Mouse (Mus musculus) left cerebral cortex, postnatal 4 days (tissue): ENCODE data around the gene Vac14. TPM values are rescaled to one million over a fixed set of nuclear protein-coding genes. Genes with fewer than 3 reads are reported as not detected.

Experiments
- DNase-seq: peaks from one replicate; pipeline ENCODE4 v3.0.0-alpha.2; 2022
- intact Hi-C: fragments of 180-260 bp; cut with DNase I; formaldehyde crosslinking; loops from one replicate; pipeline ENCODE4 v1.15.1; 2025
- total RNA-seq, 2 experiments: library from RNA; stranded (reverse); gene quantifications; 2 replicates each; pipeline ENCODE4 v1.2.3; 2021

Vac14 gene
- total RNA-seq, 2 experiments from 2014 or later: 47.3 to 49.0 TPM

DNA sequence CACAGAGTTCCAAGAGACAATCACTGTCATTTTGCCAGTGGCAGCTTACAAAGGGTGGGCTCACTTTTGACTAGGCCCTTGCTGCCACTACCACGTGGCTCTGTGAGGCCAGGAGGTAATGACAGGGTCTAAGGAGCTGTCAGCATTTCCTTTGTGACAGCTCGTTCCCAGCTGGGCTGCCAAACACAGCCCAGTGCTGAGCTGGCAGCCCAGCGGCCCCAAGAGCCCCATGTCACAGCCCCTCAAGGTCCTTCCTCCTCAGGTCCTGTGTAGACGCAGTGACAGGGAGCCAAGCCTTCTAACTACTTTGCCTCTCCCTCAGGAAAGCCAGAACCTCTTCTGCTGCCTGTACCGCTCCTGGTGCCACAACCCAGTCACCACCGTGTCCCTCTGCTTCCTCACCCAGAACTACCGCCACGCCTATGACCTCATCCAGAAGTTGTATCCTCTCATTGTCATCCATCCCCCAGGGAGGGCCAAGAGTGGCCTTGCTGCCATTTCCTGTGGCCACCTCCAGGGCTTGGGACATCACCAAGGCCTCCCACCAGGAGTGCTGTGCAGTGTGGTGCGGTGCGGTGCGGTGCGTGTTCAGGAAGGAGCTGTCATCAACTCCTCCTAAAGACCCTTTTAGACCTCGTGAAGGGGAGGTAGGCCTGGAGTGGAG, 93.0 kb downstream of the Vac14 start:
- DNase-seq: no peak

DNA sequence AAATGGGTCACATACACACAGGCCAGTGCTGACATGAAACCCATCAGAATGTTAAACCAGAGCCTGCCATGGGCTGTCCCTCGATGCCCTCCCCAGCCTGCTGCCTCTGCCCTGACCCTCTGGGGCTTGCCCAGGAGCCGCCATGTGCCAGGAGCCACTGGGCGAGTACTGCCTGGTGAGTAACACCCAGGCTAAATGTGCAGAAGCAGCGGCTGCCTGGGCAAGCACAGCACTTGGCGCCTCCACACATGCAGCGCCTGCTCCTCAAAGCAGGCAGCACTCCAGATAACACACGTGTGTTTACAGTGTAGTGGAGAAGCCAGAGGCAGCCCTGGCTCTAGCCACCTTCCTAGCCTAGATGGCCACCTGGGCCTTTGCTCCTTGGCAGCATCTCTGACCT, 94.7 kb downstream of the Vac14 start:
- intact Hi-C loops: no loop called here
- no peak for DNase-seq

More for the DNA sequence above, 93.0 kb downstream of the Vac14 start:
- intact Hi-C loops: no loop called here

DNA sequence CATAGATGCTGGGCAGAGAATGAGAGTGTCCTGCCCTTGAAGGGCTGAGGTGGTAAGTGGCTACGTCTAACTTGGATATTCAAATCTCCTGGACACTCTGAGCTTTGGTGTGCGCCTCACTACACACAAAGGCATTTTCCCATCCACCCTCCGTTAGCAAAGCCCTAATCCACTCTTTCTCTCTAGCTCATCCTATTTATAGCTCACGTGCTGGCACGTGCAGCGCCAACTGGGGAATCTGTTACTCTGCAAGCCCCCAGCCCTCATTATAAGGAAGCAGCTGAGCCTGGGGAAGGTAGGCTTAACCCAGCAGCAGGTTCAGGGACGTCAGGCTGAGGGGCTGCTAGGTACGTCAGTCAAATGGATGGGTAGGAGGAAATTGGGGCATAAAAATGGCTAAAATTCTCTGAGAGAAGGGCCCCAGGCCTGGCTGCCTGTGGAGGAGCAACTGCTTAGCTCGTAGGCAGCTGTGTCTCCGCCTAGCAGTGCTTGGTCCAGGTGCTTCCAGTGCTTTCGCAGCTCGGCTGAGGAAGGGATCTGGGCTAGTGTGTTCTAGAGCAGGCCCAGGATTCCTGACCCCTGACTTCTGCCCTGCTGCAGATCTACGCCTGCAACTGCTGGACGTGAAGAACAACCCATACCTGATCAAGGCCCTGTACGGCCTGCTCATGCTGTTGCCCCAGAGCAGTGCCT, 96.6 kb downstream of the Vac14 start:
- no peak for DNase-seq
- intact Hi-C loops: no loop called here

DNA sequence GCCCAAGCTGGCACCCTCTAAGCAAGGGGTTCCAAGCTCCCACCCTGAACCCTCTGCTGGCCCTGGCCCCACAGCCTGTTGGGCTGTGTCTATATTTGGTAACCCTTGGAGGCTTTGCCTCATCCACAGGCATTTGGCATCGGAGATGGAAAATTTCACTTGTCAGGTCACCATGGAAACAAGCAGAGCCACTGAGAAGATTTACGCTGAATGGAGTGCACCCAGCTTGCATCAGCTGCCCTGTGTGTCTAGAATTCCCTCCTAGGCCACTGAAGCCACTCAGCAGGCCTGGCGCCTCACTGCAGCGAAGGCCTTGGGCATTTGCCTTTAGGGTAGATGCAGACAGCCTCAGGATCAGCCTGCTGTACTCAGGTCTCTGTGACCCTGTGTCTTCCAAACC, 97.7 kb downstream of the Vac14 start:
- intact Hi-C loops: no loop called here
- peak; percentile 53 for DNase-seq

DNA sequence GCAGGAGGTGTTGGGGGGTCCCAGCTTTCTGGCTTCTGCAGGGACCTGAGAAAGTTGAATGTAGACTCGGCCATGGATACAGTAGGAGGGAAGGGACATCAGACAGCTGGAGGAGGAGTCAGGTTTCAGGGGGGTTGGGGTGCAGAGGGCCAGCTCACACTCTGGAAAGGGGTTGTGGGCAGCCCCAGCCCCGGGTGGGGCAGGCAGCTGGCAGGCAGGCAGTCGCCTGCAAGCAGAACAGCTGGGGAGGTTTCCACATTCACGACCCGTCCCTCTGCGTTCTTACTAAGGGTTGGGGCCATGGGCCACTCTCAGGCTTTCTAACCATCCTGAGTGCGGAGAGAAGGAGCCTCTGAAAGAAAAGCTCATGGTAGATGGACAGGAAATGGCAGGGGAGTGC, 98.7 kb downstream of the Vac14 start:
- intact Hi-C loops: no loop called here
- no peak for DNase-seq

DNA sequence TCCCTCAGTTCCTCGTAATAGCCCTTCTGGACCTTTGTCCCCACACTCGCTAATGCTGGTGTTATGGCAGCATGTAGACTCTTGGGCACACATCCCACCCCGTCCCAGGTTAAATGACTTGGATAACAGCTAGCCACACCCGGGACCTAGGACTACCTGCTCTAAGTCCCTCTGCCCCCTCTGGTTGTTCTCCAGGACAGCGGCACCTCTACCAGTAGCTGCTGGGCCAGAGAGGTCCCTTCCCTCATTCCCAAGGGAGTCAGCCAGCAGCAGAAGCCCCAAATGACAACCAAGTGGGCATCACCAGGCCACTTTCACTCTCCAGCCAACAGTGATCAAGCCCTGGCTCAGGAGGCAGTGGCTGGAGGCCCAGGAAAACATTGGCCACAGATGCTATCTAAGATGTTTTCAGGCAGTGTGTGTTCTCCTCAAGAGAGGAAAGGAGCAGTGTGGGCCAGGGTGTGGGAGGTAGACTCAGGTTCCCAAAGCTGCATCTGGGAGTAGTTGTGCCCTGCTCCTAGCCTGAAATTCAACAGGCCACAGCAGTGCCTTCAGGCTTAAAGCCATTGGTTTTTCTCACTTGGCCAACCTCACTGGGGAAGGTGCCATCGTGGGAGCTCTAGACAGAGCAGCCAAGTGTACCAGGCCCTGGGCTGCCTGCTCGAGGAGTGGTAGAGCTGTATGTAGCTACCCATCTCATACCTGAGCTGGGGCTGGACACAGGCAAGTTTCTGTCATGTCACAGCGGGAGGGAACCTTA, 100.0 kb downstream of the Vac14 start:
- intact Hi-C loops: no loop called here
- DNase-seq: no peak

DNA sequence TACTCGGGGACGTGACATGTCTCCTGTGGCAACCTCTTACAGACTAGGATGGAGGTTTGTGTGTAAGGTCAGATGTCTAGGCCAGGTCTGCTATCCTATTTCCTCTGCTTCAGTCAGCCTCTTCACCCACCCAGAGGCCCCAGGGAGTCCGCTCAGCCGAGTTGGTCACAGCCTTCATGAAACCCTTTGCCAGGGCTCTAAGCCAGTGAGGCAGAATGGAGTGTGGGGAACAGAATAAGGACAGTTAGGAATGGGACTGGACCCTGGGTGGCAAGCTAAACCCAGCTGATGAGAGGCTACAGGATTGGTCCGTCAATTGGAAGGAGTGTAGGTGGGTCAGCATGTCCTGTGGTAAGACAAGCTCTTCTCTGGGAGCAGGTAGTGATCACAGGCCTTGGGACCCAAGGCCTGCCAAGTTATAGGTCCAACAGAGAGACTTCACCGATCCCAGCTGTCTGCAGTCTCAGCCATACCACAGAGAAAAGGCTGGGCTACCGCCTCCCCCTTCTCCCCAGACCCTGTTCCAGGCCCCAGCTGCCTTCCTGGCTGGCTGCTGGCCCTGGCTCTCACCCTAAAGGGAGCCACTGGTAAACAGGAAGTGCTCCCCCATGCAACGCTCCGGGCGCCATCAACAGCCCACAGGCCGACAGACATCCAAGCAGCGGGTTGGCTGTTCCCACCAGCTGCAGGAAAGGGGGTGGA, 100.7 kb downstream of the Vac14 start:
- DNase-seq: peak; percentile 88
- intact Hi-C loops: no loop called here

DNA sequence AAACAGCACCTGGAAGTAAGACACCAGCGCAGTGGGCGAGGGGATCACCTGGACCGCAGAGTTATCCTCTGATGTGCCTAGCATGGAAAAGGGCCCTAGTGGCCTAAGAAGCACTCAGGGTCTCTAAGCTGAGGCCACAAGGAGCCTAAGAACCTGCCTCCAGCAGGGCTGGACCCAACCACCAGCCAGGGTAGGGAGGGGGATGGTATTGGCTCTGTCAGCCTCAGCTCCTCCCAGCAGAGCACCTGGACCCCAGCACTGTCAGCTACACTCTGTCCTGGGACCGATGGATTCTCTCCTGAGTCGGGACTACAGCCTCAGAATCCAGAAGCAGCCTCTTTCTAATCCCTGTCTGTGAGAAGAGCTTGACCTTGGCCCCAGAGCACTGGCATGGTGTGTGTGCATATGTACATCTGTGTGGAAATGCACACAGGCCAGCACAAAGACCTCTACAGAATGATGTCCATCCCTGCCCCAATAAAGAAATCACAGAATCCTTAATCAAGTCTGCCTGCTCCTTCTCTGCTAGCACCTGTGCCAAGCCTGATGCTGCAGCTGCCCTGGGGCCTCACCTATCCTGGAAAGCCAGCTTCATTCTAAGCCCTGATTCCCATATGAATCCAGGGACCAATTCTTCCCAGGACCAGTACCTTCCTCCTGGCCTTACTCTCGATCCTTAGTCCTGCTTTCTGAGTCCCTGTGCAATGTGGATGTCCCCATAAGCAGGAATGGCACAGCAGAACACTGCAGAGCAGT, 101.7 kb downstream of the Vac14 start:
- intact Hi-C loops: loop anchor here (5.0 kb wide), 1 partner anchor 58 kb away; no protein-coding TSS in a partner anchor

DNA sequence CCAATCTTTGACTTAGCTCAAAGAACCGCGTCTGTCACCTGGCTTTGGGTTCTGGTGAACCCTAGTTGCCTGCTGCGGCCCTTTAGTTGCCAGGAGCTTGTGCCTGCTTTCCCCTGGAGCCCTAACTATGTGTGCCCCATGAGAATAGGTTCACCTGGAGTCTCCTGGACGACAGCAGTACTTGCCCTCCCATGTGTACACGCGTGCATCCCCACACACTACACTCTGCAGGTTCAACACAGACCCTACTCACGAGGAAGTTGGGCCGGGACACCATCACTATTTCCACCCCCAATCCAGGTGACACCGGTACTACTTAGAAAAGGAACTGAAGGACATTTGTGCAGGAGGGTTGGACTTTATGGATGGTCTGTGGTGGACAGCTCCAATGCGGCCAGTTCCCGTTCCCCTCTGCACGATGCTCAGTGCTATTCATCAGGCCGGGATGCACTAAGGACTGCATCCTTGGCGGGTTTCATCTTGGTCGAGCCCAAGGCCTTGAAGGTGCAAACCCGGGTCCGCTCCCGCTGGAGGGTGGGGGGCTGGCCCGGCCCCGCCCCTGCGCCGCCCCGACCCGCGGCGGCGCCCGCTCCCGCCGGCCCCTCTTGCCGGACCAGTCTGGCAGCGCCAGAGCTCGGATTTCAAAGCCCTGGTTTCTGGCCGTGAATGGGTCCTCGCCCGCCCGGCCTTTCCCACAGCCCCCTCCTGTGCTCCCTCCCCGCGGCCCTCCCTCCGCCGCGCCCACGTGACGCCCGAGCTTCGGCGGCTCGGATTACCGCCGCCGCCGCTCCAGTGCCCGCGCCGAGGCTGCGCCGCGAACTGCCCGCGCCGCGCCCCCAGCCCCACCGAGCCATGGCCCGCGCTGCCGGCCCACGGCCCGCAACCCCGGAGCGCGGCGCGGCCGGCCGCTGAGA, 102.6 kb downstream of the Vac14 start, which contains the start of gene Mtss1l:
Gene Mtss1l, plus strand, starts transcription at position 792 of the 914 bp plus-strand sequence.
- intact Hi-C loops: loop anchor here (5.0 kb wide), 1 partner anchor 59 kb away; no protein-coding TSS in a partner anchor

More for the DNA sequence above, 101.7 kb downstream of the Vac14 start:
- no peak for DNase-seq

DNA sequence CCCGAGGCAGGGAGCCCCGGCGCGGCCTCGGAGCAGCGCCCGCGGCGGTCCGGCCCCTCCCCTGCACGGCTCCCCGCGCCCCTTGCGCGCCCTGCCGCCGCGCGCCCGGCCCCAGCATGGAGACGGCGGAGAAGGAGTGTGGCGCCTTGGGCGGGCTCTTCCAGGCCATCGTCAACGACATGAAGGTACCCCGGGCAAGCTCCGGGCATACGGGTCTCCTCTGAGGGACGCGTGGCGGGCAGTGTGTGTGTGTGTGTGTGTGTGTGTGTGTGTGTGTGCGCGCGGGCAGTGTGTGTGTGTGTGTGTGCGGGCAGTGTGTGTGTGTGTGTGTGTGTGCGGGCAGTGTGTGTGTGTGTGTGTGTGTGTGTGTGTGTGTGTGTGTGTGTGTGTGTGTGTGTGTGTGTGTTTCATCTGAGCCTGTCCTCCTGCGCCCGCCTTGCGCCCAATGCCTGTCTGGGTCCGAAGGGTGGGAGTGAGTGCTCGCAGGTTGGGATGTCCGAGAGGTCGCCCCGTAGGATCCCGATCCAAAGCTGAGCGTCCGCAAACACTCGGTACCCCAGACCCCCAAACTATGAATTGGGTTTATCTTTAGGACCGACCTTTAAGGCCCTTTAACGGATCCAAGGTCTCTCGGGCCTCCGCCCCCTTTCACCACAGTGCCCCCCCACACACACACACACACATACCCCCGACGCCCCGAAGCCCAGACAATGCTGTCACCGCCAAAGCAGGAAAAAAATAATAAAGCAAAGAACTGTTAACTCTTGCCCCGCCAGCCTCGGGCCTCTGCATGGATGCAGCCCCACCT, 103.4 kb downstream of the Vac14 start:
- peak; percentile 49 for DNase-seq
- intact Hi-C loops: loop anchor here (5.0 kb wide), 1 partner anchor 60 kb away; no protein-coding TSS in a partner anchor

More for the DNA sequence above, 102.6 kb downstream of the Vac14 start, which contains the start of gene Mtss1l:
- DNase-seq: peak; percentile 88

DNA sequence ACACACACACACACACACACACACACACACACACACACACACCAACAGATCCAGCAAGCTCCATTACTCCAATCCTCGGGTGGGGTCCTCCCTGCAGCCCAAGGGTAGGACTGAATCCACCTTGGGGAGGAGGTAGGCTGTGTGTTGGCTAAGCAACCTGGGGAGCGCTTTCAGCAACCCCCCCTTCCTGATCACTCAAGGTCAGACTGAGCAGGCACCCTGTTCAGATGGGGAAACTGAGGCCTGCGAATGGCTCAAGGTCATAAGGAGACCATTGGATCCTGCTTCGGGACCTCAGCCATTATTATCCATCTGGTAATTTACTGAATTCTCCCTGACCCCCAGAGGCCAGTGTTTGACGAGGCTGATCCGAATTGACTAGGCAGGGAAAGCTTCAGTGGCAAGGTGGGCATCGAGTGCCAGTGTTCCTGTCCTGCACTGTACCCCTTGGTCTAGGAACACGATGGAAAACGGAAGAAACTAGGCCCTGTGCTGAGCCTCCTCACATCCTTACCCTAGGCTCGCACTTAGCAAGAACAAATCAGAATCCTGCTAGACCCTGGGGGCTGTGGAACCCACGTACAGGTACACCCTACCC, 104.1 kb downstream of the Vac14 start:
- DNase-seq: no peak
- intact Hi-C loops: loop anchor here (5.0 kb wide), 1 partner anchor 60 kb away; no protein-coding TSS in a partner anchor

DNA sequence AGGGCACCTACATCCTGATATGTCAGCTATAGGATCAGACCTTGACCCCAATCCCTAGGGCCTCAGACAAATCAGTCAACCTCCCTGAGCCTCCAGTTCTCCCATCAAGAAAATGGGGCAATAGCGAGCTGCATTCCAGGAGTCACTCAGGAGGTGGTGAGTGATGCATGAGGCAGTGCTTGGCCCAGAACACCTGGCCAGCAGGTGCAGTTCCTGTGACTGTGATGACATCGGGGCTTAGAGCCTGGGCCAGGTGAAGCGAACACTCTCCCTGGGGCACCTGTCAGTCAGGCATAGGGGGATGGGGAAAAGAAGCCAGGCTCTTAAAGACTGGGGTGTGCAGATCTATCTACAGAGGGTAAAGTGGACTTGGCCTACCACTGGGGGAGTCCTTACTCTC, 106.1 kb downstream of the Vac14 start:
- intact Hi-C loops: loop anchor here (5.0 kb wide), 1 partner anchor 62 kb away; no protein-coding TSS in a partner anchor
- DNase-seq: no peak

DNA sequence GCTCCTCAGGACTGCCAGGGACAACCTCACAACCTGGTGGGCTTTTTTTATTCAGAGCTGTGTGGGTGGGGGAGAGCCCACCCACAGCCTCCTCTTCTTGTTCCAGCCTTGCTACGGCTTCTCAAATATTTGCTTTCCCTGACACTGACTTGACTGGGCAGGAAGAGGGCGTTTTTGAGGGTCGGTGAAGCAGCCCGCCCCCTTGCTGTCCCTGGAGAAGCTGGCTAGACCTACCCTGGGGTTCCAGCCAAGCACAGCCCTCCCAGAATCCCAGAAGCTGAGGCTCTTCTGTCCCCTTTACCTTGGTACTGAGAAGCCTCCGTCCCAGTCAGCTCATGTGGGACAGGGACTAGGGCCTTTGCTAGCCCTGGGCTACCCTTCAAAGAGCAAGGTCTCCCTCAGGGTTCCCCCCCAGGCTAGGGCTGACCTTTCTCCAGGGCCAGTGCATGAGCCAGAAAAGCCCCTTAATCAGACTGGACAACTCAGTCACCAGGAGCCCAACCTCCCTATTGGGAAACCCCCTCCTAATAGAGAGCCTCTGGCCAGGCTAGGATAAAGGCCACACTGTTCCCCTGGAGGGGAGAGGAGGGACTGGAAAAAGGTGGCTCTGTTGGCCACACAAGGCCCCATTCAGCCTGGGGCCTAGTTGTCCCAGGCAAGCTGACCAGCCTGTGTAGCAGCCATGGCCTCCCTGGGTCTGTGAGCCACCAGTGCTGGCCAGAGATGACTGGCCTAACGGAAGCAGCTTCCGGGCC, 106.9 kb downstream of the Vac14 start:
- peak; percentile 48 for DNase-seq
- intact Hi-C loops: no loop called here

DNA sequence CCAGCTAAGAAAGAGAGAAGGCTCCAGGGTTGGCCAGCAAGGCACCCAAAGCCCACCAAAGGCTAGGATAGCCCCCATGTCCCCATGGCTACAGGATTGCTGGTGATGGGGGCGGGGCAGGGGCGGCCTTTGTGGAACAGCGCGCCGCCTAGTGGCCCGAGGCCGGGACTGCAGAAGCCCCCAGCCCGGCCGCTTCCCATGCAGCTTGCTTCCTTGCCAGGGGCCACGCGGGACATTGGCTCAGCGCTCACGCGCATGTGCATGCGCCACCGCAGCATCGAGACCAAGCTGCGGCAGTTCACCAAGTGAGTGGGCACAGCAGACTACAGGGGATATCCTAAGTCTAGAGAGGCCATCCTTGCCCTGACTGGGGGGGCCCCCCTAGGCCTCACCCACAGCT, 108.5 kb downstream of the Vac14 start:
- intact Hi-C loops: loop anchor here (2.0 kb wide), 1 partner anchor 80 kb away; no protein-coding TSS in a partner anchor
- peak; percentile 92 for DNase-seq

DNA sequence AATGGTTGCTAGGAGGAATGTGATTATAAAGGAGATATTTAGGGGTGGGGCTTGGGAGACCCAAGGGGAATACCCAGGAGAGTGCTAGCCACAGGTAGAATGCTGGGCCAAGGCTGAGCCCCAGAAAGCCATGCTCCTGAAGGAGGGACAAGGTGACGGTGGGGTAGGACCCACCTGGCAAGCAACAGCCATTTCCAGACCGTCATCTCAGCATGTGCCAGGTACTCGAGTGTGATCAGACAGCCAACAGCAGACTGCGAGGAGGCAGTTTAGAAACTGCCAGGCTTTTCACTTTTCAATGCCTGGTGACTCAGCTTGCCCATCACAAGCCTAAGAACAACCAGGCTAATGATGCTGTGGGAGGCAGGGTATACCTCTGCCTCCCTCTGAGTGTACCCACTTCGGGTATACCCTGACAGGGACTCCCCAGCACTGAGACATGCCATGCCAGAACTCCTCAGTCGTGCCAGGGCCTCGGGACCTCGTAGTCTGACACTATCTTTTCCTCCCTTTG, 113.0 kb downstream of the Vac14 start:
- intact Hi-C loops: no loop called here
- no peak for DNase-seq

DNA sequence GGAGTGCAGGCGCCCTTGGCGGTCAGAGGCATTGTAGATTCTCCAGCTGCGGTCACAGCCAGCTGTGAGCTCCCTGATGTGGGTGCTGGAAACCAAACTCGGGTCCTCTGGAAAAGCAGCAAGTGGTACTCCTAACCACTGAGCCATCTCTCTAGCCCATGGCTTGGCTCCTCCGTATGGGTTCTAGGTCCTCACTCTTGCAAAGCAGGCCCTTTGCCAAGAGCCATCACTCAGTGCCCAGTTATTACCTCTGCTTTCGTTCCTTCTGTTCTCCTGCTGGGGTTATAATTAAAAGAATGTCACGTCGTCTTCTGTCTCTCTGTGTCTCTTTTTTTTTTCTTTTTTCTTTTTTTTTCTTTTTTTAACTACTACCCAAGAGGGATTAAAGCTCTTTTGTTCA, 114.7 kb downstream of the Vac14 start:
- DNase-seq: no peak
- intact Hi-C loops: no loop called here
